Mouse (Mus musculus) layer of hippocampus, adult 8-10 months (tissue): ENCODE measurements around the gene Grk4. TPM values are rescaled to one million over a fixed set of nuclear protein-coding genes. Genes with fewer than 3 reads are reported as not detected.
A peak's percentile ranks its signal among the peaks of the same experiment; 100 is the strongest.

Source experiments
- DNase-seq, 2 experiments: peaks; one replicate each; pipeline ENCODE4 v3.0.0; 2022; ENCODE audit warnings: low spot score in 2 of 2
- total RNA-seq, 4 experiments: library from RNA; stranded (reverse); gene quantifications; 2 replicates each; pipeline ENCODE4 v1.2.4; 2022

Gene Grk4
- 1 to 10 TPM; 4.1 to 8.5 (median 5.7) TPM for total RNA-seq

- DNase-seq: peak; percentile 100
Observed at GRCm38 (mm10) chr5:34659686-34660590, at the start of gene Grk4, which contains the start of gene Nop14. Grk4 (plus strand) TSS chr5:34660379. Nop14 (minus strand) TSS chr5:34660148.

- no peak for DNase-seq
Observed at GRCm38 (mm10) chr5:34632996-34633395, 27.2 kb upstream of the Grk4 start.

- DNase-seq: no peak
Observed at GRCm38 (mm10) chr5:34633641-34634040, 26.5 kb upstream of the Grk4 start.

- no peak for DNase-seq
Observed at GRCm38 (mm10) chr5:34634746-34635400, 25.3 kb upstream of the Grk4 start.

GRCm38 (mm10) chr5:34635665-34636192 is 24.4 kb upstream of the Grk4 start:
- no peak for DNase-seq

- peak; percentile 68 to 76 for DNase-seq
Observed at GRCm38 (mm10) chr5:34636481-34637287, 23.5 kb upstream of the Grk4 start, which contains the start of gene Mfsd10. Mfsd10 (minus strand) TSS chr5:34637212.

GRCm38 (mm10) chr5:34637591-34638156 is 22.5 kb upstream of the Grk4 start:
- DNase-seq: no peak

GRCm38 (mm10) chr5:34641991-34642390 is 18.2 kb upstream of the Grk4 start:
- DNase-seq: no peak

- peak; percentile 61 to 66 for DNase-seq
Observed at GRCm38 (mm10) chr5:34642932-34643331, 17.2 kb upstream of the Grk4 start.

GRCm38 (mm10) chr5:34647581-34647980 is 12.6 kb upstream of the Grk4 start:
- DNase-seq: peak in 1 of 2 experiments; percentile 74

GRCm38 (mm10) chr5:34652961-34653360 is 7.2 kb upstream of the Grk4 start:
- no peak for DNase-seq

GRCm38 (mm10) chr5:34654881-34655280 is 5.3 kb upstream of the Grk4 start:
- DNase-seq: no peak

- no peak for DNase-seq
Observed at GRCm38 (mm10) chr5:34657556-34657955, 2.6 kb upstream of the Grk4 start.

- no peak for DNase-seq
Observed at GRCm38 (mm10) chr5:34660591-34661130, 482 bp downstream of the Grk4 start.

- DNase-seq: no peak
Observed at GRCm38 (mm10) chr5:34661909-34662308, 1.7 kb downstream of the Grk4 start.

- DNase-seq: no peak
Observed at GRCm38 (mm10) chr5:34663231-34663630, 3.1 kb downstream of the Grk4 start.

GRCm38 (mm10) chr5:34669493-34669892 is 9.3 kb downstream of the Grk4 start:
- DNase-seq: no peak

GRCm38 (mm10) chr5:34670280-34670679 is 10.1 kb downstream of the Grk4 start:
- DNase-seq: no peak

- no peak for DNase-seq
Observed at GRCm38 (mm10) chr5:34689868-34690267, 29.7 kb downstream of the Grk4 start.

GRCm38 (mm10) chr5:34692782-34693181 is 32.6 kb downstream of the Grk4 start:
- DNase-seq: no peak

GRCm38 (mm10) chr5:34695521-34695920 is 35.3 kb downstream of the Grk4 start:
- no peak for DNase-seq
